Mouse (Mus musculus): ENCODE data around the gene Cfap61. TPM values are rescaled to one million over a fixed set of nuclear protein-coding genes. Genes with fewer than 3 reads are reported as not detected.

Gene Cfap61
- total and polyA plus RNA-seq, 3 experiments: 0.13 TPM; not detected in 2

- Histone ChIP-seq H3K4me3 (ENCODE audit: control insufficient read depth in 1 of 2, insufficient read depth in 1 of 2, low read depth in 2 of 2, low read length in 2 of 2) (no peak overlapping the region), H3K9me3 (replicated peaks; ENCODE audit: insufficient read depth, low read length) (no peaks in the 10 kb centered on the region), H3K4me1 (ENCODE audit: control insufficient read depth in 1 of 2, insufficient read depth in 2 of 2, low read length in 2 of 2) (no peaks in the 10 kb centered on the region), H3K27ac (ENCODE audit: control insufficient read depth, low read depth, low read length) (no peak overlapping the region), H3K36me3 (ENCODE audit: control insufficient read depth in 1 of 2, insufficient read depth in 2 of 2, low read length in 2 of 2) (no peaks in the 10 kb centered on the region), H3K27me3 (ENCODE audit: control insufficient read depth in 1 of 2, insufficient read depth in 2 of 2, low read length in 2 of 2) (no peaks in the 10 kb centered on the region), H3K79me2 (ENCODE audit: control insufficient read depth, insufficient read depth, low read length, poor library complexity) (no peaks in the 10 kb centered on the region), H3K9ac (ENCODE audit: control insufficient read depth, low read depth, low read length, poor library complexity, severe bottlenecking) (no peak overlapping the region)
- TF ChIP-seq UBTF (IDR thresholded peaks at IDR 0.05; ENCODE audit: borderline replicate concordance, insufficient read depth, low read depth, low read length): no peak
- TF ChIP-seq MEF2A (IDR thresholded peaks at IDR 0.05; ENCODE audit: extremely low read depth, insufficient replicate concordance, low read depth, low read length, poor library complexity, severe bottlenecking): no peak
- no peak for TF ChIP-seq KAT2A (conservative IDR thresholded peaks at IDR 0.05; ENCODE audit: low read depth, low read length)
- no peak for TF ChIP-seq USF2 (IDR thresholded peaks at IDR 0.05; ENCODE audit: borderline replicate concordance in 1 of 2, insufficient read depth in 1 of 2, low read depth in 1 of 2, low read length in 2 of 2)
- no peak for TF ChIP-seq NRF1 (IDR thresholded peaks at IDR 0.05; ENCODE audit: insufficient read depth, low read depth, low read length, poor library complexity, severe bottlenecking)
- no peak for DNase-seq (ENCODE audit: low read depth, low spot score)
These were observed 182.1 kb downstream of the Cfap61 start for GRCm38 (mm10) chr2:146116726-146117125.

DNA sequence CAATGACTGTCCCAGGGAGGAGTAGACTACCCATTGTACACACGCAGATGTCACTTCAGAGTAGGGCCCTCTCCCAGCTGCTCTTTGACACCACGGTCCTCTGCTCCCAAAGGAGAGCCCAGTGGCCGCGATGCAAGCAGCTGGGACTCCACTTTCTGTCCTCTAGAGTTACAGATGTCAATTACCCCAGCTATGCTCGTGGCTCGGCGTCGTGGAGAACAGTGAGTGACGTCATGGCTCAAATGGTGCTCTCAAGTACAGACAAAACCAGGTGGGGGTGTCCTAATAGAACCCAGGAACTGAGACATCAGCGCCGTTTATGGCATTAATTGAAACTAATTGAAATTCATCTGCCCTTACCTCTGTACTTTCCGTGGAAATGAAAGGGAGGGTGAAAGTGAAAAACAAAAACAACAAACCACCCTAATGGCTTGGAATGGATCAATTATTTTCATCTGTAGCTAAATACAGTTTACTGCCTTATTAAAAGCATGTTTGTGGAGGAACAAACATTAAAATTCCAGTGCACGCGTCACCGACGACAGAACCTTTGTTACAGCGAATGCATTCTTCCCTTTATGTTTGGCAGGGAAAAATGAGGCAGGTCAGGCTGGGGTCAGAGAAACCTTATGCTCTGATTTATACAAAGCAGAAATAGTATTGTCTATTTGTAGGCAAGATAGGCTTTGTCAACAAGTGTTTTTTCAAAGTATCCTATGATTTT is 182.8 kb downstream of the Cfap61 start:
- Histone ChIP-seq H3K9ac (ENCODE audit: control insufficient read depth, low read depth, low read length, poor library complexity, severe bottlenecking) (no peak overlapping the region), H3K36me3 (ENCODE audit: control insufficient read depth in 1 of 2, insufficient read depth in 2 of 2, low read length in 2 of 2) (no peaks in the 10 kb centered on the region), H3K4me1 (ENCODE audit: control insufficient read depth in 1 of 2, insufficient read depth in 2 of 2, low read length in 2 of 2) (no peaks in the 10 kb centered on the region), H3K27ac (ENCODE audit: control insufficient read depth, low read depth, low read length) (no peak overlapping the region), H3K4me3 (ENCODE audit: control insufficient read depth in 1 of 2, insufficient read depth in 1 of 2, low read depth in 2 of 2, low read length in 2 of 2) (no peak overlapping the region), H3K79me2 (ENCODE audit: control insufficient read depth, insufficient read depth, low read length, poor library complexity) (no peaks in the 10 kb centered on the region), H3K9me3 (replicated peaks; ENCODE audit: insufficient read depth, low read length) (no peaks in the 10 kb centered on the region), H3K27me3 (ENCODE audit: control insufficient read depth in 1 of 2, insufficient read depth in 2 of 2, low read length in 2 of 2) (no peaks in the 10 kb centered on the region)
- DNase-seq (ENCODE audit: low read depth, low spot score): no peak
- TF ChIP-seq JUND (IDR thresholded peaks at IDR 0.05; ENCODE audit: low read depth, low read length) (no peak), NRF1 (IDR thresholded peaks at IDR 0.05; ENCODE audit: insufficient read depth, low read depth, low read length, poor library complexity, severe bottlenecking) (no peak), HCFC1 (IDR thresholded peaks at IDR 0.05; ENCODE audit: low read depth, low read length) (no peak), MAFK (IDR thresholded peaks at IDR 0.05; ENCODE audit: borderline replicate concordance, low read depth, low read length) (no peak), ELF1 (IDR thresholded peaks at IDR 0.05; ENCODE audit: low read depth, low read length) (no peak), TAL1 (IDR thresholded peaks at IDR 0.05; ENCODE audit: low read length) (no peak), POLR2A (IDR thresholded peaks at IDR 0.05; ENCODE audit: control insufficient read depth in 1 of 2, insufficient read depth in 1 of 2, low read depth in 1 of 2, low read length in 2 of 2, poor library complexity in 1 of 2) (no peak), POLR2AphosphoS5 (IDR thresholded peaks at IDR 0.05; ENCODE audit: borderline replicate concordance, low read depth, low read length) (no peak), KAT2A (conservative IDR thresholded peaks at IDR 0.05; ENCODE audit: low read depth, low read length) (no peak)

All from MEL (cell line).